Mouse (Mus musculus): ENCODE results near the gene Rab7.
"Not testable (repeated sequence)": the region's sequence is repeated elsewhere in the genome, so short reads cannot be mapped to it uniquely, and the experiment has no call there.

The Rab7 gene

GRCm38 (mm10) chr6:87998358-87998757 is 46.7 kb downstream of the Rab7 start:
- DNase-seq (ENCODE audit: low read depth, low spot score) = no peak

GRCm38 (mm10) chr6:87997706-87998265 is 47.3 kb downstream of the Rab7 start:
- DNase-seq (ENCODE audit: low read depth, low spot score) = peak; percentile 51

DNA sequence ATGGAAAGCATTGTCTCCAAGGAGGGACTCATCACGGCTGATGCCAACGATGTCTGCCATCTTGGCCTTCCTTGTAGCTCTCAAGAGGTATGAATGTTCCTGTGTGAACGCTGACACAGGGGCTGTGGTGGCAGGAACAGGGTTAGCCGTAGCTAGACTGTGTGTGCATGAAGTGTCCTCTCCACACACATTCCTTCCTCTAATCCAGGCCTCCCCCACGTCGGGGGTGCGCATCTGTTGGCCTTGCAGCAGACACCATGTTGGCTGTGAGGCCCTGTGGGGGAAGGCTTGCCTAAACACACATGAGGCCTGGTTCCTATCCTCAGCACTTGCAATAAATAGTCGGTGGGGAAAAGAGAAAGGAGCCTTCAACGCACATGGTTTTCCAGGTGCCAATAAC is 48.5 kb downstream of the Rab7 start:
- no peak for DNase-seq (ENCODE audit: low read depth, low spot score)

DNA sequence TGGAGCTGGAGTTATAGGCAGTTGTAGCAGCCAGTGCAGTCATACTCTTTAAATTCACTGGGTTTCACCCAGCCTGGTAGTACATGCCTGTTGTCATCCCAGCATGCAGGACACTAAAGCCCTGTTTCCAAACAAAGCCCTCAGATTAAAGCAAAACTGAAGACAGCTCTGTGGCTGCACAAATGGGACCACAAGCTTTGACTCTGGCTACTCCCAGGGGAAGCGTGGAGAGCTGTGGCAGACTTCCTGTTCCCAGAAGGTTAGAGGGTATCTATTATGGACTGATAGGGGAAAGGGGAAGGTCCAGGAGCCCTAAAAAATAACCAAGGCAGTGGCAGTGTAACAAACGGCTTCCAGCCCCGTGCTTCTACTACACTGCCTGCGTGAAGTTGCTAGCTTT is 49.6 kb downstream of the Rab7 start:
- DNase-seq (ENCODE audit: low read depth, low spot score) = no peak

GRCm38 (mm10) chr6:87993790-87994571 is 51.1 kb downstream of the Rab7 start:
- no peak for DNase-seq (ENCODE audit: low read depth, low spot score)

DNA sequence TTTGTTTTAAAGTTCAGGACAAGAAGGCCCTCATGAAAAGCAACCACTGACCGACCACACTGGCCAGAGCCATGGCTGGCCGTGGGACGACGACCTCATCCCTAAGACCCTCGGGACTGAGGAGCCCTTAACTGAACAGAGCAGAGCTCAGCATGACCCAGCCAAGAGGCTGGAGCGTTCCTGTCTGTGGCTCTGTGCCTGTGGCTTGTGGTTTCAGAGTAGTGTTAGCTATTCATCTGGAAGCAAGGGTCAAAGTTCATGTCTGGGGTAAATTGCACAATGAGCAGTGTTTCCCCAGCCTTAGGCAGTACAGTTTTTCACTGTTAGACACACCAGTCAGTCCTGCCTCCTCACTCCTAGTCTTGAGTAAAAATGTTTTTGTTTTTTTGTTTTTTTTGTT is 52.3 kb downstream of the Rab7 start:
- no peak for DNase-seq (ENCODE audit: low read depth, low spot score)

DNA sequence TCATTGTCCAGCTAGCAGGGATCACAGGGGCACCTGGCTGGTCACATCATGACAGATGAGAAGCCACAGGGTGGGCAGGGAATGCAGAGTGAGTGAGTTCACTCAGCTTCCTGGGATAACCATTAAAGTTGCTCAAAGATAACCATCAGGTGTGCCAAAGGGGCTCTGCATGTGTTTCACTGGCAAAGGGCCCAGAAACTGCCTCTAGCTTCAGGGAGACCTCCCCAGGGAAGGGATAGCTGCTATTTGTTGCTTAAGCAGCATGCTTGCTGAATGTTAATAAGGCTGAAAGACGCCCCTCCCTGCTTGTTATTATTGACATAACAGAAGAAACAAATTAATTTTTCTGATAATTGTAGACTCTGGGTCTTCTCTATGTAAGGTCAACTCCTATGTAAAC is 53.2 kb downstream of the Rab7 start:
- no peak for DNase-seq (ENCODE audit: low read depth, low spot score)

GRCm38 (mm10) chr6:87991216-87991615 is 53.9 kb downstream of the Rab7 start:
- no peak for DNase-seq (ENCODE audit: low read depth, low spot score)

- DNase-seq (ENCODE audit: low read depth, low spot score) = no peak
Observed at GRCm38 (mm10) chr6:87982506-87982905, 62.6 kb downstream of the Rab7 start.

- no peak for DNase-seq (ENCODE audit: low read depth, low spot score)
Observed at GRCm38 (mm10) chr6:87981547-87982256, 63.4 kb downstream of the Rab7 start, which contains the start of gene H1fx. H1fx (minus strand) TSS chr6:87981637.

GRCm38 (mm10) chr6:87981030-87981485 is 64.0 kb downstream of the Rab7 start:
- DNase-seq (ENCODE audit: low read depth, low spot score) = no peak

DNA sequence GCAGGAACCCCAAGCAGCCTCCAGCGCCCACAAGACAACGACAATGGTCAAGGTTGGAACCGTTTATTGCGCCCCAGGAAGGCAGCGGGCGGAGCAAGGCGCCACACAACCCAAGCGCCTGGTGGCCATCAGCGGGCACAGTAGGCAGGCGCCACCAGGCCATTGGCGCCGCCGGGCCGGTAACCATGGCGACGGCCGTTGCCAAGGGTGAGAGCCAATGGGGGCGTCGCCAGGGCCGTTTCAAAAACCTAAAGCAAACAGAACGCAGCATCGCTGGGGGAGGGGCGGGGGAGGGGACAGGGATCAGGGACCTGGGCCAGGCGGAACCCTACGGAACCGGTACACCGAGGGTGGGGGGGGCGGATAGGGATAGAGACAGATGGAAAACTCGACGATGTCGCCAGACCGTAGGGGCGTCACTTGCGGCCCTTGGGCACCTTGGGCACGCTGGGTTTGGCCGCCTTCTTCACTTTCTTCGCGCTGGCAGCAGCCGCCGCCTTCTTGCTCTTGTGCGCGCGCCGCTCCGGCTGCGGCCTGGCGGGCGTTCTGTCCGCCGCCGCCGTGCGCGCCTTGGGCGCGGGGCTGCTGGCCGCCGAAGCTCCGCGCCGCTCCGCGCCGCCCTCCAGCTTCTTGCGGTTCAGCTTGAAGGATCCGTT is 64.6 kb downstream of the Rab7 start:
- DNase-seq (ENCODE audit: low read depth, low spot score) = no peak

GRCm38 (mm10) chr6:87979728-87980127 is 65.3 kb downstream of the Rab7 start:
- DNase-seq (ENCODE audit: low read depth, low spot score) = no peak

DNA sequence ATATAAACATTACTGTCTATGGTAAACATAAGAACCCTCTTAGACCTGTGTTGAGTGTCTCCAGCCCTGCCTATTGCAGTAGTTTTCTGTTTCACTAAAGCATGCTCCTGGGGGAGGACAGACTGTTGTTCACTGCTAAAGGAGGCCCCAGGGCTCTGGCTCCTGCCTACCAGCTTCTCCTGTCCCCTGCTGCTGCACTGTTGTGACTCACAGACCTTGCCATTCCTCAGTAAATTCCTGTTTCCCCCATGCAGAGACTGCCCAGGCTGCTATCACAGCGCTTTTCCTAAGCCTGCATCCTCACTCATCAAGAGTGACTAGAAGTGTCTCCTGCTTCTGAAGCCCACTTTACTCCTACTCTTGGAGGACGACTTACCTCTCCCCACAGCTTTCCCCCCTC is 75.0 kb downstream of the Rab7 start:
- DNase-seq (ENCODE audit: low read depth, low spot score) = no peak

DNA sequence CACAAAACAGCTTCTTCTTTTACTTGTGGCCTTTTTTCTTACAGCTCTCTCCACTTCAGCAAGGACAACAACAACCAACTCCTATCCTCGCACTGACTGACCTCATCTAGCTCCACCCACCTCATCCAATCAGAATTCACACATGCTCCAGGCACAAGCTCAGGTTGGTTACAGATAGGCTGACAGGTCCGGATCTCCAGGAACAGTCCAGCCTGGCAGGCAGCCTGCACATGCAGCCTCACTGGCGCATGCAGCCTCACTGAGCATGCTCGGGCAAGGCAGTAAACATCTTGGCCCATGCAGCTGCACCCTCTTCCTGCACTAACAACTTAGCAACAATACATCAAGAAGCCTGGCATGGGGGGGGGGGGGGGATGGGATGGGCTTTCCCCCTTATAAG is 82.6 kb downstream of the Rab7 start:
- not testable (repeated sequence) for DNase-seq (ENCODE audit: low read depth, low spot score)

Data from c-Kit-negative CD71-positive TER-119-positive erythroid progenitor cells, embryonic 14.5 days (primary cell).